Mouse (Mus musculus) intestine, embryonic 14.5 days (tissue): ENCODE results near the gene Gps2. TPM values are rescaled to one million over a fixed set of nuclear protein-coding genes. Genes with fewer than 3 reads are reported as not detected.

Experiments
- ATAC-seq: fragments of 200-750 bp; cut with Nextera tagmentation; replicated peaks from 2 replicates; pipeline ENCODE4 v1.8.0; 2017; ENCODE audit warnings: low read depth, moderate number of reproducible peaks, moderate TSS enrichment, moderate library complexity; ENCODE audit not compliant: low FRiP score, low TSS enrichment
- DNase-seq: peaks from one replicate; pipeline ENCODE4 v3.0.0-alpha.2; 2018; ENCODE audit warnings: low spot score
- H3K27ac ChIP-seq: fragments of 300-500 bp; sonication (generic); 2 replicates; pipeline ENCODE4 v1.5.1; 2014; ENCODE audit warnings: low read depth, mild to moderate bottlenecking, control low read depth
- H3K27me3 ChIP-seq: fragments of 300-500 bp; sonication (generic); replicated peaks from 2 replicates; pipeline ENCODE4 v1.6.1; 2014; ENCODE audit warnings: low read length, control low read depth; ENCODE audit not compliant: control insufficient read depth, insufficient read depth
- H3K36me3 ChIP-seq: fragments of 300-500 bp; sonication (generic); 2 replicates; pipeline ENCODE4 v1.6.1; 2014; ENCODE audit warnings: low read length, control low read depth; ENCODE audit not compliant: control insufficient read depth, insufficient read depth
- H3K4me1 ChIP-seq: fragments of 300-500 bp; sonication (generic); replicated peaks from 2 replicates; pipeline ENCODE4 v1.6.1; 2014; ENCODE audit warnings: low read length, control low read depth, mixed read lengths; ENCODE audit not compliant: control insufficient read depth, insufficient read depth
- H3K4me2 ChIP-seq: fragments of 300-500 bp; sonication (generic); 2 replicates; pipeline ENCODE4 v1.6.1; 2014; ENCODE audit warnings: low read length
- H3K4me3 ChIP-seq: fragments of 300-500 bp; sonication (generic); 2 replicates; pipeline ENCODE4 v1.5.1; 2014; ENCODE audit warnings: low read depth, low read length, control low read depth, mixed read lengths
- H3K9ac ChIP-seq: fragments of 300-500 bp; sonication (generic); 2 replicates; pipeline ENCODE4 v1.6.1; 2014; ENCODE audit warnings: mild to moderate bottlenecking, low read length
- H3K9me3 ChIP-seq: fragments of 300-500 bp; sonication (generic); 2 replicates; pipeline ENCODE4 v1.6.1; 2016; ENCODE audit warnings: low read length, control low read depth; ENCODE audit not compliant: control insufficient read depth
- whole genome bisulfite sequencing: fragments of 180-500 bp; shearing (Covaris S2); extraction: QIAGEN DNeasy Blood & Tissue Kit; methylation state at CpG from one replicate; pipeline ENCODE4 v1.1.7; 2014; 5-methylcytosine and 5-hydroxymethylcytosine counted together
- polyA plus RNA-seq: library from polyadenylated mRNA; unstranded; fragments of >200 nt; fragmentation: Nextera tagmentation; extraction: Ambion mirVana; gene quantifications from 2 replicates; pipeline ENCODE4 v1.2.1, GENCODE M21; 2014

The Gps2 gene
- polyA plus RNA-seq, 1 experiment from 2014 or later, result 71.2 TPM

GRCm38 (mm10) chr11:69917379-69917948, 3.8 kb downstream of the Gps2 start:
- Histone ChIP-seq H3K4me3 (no peak overlapping the region), H3K27me3 (no peaks in the 10 kb centered on the region), H3K4me1 (peaks cover 21% of the 10 kb centered on the region), H3K9me3 (no peaks in the 10 kb centered on the region), H3K9ac (no peak overlapping the region), H3K36me3 (peaks cover 59% of the 10 kb centered on the region), H3K27ac (no peak overlapping the region), H3K4me2 (no peak overlapping the region)
- ATAC-seq (no peak), DNase-seq (no peak)
- 85% methylated on average over 8 of the region's 8 CpGs for WGBS

GRCm38 (mm10) chr11:69918118-69918517, 4.4 kb downstream of the Gps2 start:
- WGBS, result 83% methylated on average over 5 of the region's 5 CpGs

GRCm38 (mm10) chr11:69919053-69919452, 5.4 kb downstream of the Gps2 start:
- H3K27me3 ChIP-seq, result no peaks in the 10 kb centered on the region
- peaks cover 21% of the 10 kb centered on the region for H3K4me1 ChIP-seq
- peak overlapping the region; percentile 91; the same call in 1 of the 2 replicates for H3K27ac ChIP-seq
- no peaks in the 10 kb centered on the region for H3K9me3 ChIP-seq
- H3K9ac ChIP-seq, result peak overlapping the region; percentile 98; the same call in 1 of the 2 replicates
- H3K4me3 ChIP-seq, result peak overlapping the region; percentile 86
- 83% methylated on average over 9 of the region's 9 CpGs for WGBS
- DNase-seq, result no peak
- ATAC-seq, result no peak
- H3K4me2 ChIP-seq, result peak overlapping the region; percentile 90
- H3K36me3 ChIP-seq, result peaks cover 49% of the 10 kb centered on the region

More at GRCm38 (mm10) chr11:69918118-69918517, 4.4 kb downstream of the Gps2 start:
- Histone ChIP-seq H3K4me2 (no peak overlapping the region), H3K27ac (no peak overlapping the region), H3K36me3 (peaks cover 53% of the 10 kb centered on the region), H3K4me3 (no peak overlapping the region), H3K9me3 (no peaks in the 10 kb centered on the region), H3K27me3 (no peaks in the 10 kb centered on the region), H3K4me1 (peaks cover 21% of the 10 kb centered on the region), H3K9ac (no peak overlapping the region)
- ATAC-seq (no peak), DNase-seq (no peak)

GRCm38 (mm10) chr11:69919661-69920265, 6.1 kb downstream of the Gps2 start:
- DNase-seq, result peak; percentile 77
- Histone ChIP-seq H3K4me2 (peak overlapping the region; percentile 90), H3K9me3 (no peaks in the 10 kb centered on the region), H3K36me3 (peaks cover 48% of the 10 kb centered on the region), H3K9ac (peak overlapping the region; percentile 98), H3K4me3 (peak overlapping the region; percentile 86), H3K27ac (peak overlapping the region; percentile 91), H3K27me3 (no peaks in the 10 kb centered on the region), H3K4me1 (peaks cover 18% of the 10 kb centered on the region)
- ATAC-seq, result no peak
- under 1% methylated on average over 17 of the region's 17 CpGs for WGBS

- ATAC-seq (peak; percentile 55), DNase-seq (peak; percentile 69)
- Histone ChIP-seq H3K9me3 (no peaks in the 10 kb centered on the region), H3K36me3 (peaks cover 41% of the 10 kb centered on the region), H3K4me3 (peak overlapping the region; percentile 86), H3K27me3 (no peaks in the 10 kb centered on the region), H3K4me1 (peaks cover 13% of the 10 kb centered on the region), H3K9ac (peak overlapping the region; percentile 98), H3K27ac (peak overlapping the region; percentile 91), H3K4me2 (peak overlapping the region; percentile 90)
- under 1% methylated on average over 59 of the region's 65 CpGs for WGBS
Observed at GRCm38 (mm10) chr11:69920266-69921031, 6.8 kb downstream of the Gps2 start.

- H3K36me3 ChIP-seq, result peaks cover 32% of the 10 kb centered on the region
- peak within 1 kb of the TSS; percentile 98 for H3K9ac ChIP-seq
- H3K27ac ChIP-seq, result peak within 1 kb of the TSS; percentile 97
- H3K4me2 ChIP-seq, result peak within 1 kb of the TSS; percentile 90
- H3K27me3 ChIP-seq, result no peaks in the 10 kb centered on the region
- H3K4me1 ChIP-seq, result peaks cover 13% of the 10 kb centered on the region
- under 1% methylated on average over 78 of the region's 78 CpGs for WGBS
- peak; percentile 99 for DNase-seq
- ATAC-seq, result peak; percentile 94
- H3K4me3 ChIP-seq, result peak within 1 kb of the TSS; percentile 86
- H3K9me3 ChIP-seq, result no peaks in the 10 kb centered on the region
Observed at GRCm38 (mm10) chr11:69921114-69922011, 7.7 kb downstream of the Gps2 start, which contains the start of gene Eif5a. TSS of gene Eif5a (minus strand) at chr11:69921958.

- DNase-seq, result no peak
- Histone ChIP-seq H3K27me3 (no peaks in the 10 kb centered on the region), H3K4me1 (peaks cover 13% of the 10 kb centered on the region), H3K4me3 (peak overlapping the region; percentile 86), H3K4me2 (peak overlapping the region; percentile 90), H3K9me3 (no peaks in the 10 kb centered on the region), H3K36me3 (peaks cover 24% of the 10 kb centered on the region), H3K9ac (peak overlapping the region; percentile 64), H3K27ac (peak overlapping the region; percentile 97)
- no peak for ATAC-seq
- WGBS, result 4% methylated on average over 12 of the region's 12 CpGs
Observed at GRCm38 (mm10) chr11:69922012-69922756, 8.5 kb downstream of the Gps2 start.
